Mouse (Mus musculus) thymus, postnatal 25 days (tissue): Measurements from ENCODE around the gene Gm49322.

Experiments
- DNase-seq: peaks from one replicate; pipeline ENCODE4 v3.0.0; 2022

Gm49322 gene

DNA sequence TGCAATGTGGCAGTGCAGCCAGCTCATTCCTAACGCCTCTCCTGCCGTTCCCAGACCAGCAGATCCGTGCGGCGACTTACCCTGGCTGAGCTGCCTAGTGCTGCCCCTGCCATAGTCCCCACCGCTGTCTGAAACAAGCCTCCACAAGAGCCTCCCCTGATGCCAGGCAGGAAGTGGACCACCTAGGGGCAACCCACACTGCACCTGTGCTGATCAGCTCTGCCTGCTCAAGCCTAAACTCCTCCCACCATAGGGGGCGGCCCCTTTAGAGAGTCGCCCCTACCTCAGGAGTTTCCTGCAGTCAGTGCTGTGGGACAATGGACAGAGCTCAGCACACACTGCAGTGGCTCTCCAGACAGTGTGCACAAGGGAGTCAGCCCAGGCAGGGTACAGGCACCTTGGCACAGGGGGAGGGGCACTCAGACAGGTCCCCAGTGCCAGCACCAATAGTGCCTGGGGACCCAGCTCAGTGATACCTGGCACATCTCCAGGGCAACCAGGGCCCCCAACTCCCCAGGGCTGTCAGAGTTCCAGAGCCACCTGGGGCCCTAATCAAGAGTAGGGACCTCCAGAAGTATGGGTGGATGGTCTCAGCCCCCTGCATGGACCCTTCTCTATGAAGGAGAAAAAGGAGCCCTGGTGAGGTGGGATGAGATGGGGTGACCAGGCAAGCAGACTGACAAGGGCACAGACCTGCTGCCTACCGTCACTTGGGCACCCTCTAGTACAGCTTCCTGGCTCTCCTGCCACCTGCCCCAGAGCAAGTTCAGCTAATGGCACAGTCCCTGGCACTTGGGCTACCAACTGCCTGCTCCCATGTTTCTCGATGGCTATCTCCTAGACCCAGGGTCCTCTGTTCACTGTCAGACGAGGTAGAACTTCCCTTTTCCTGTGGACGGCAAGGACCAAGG lies 20.9 kb upstream of the Gm49322 start:
- DNase-seq, result peak; percentile 67

DNA sequence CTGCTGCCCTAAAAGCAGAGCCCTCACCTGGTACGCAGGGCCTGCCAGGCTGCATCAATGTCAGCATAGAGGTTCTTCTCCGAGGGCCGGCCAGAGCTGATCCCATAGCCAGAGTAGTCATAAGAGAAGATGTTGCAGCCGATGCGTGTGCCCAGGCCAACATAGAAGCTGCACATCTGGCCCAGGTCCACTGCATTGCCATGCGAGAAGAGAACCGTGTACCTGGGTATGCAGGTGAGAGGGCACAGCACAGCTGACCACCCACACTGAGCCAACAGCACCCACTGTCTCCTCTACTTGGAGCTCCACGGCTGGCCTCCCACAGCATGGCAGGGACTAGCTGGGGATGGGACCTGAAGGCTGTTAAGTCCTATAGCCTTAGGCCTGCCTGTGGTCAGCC lies 20.2 kb upstream of the Gm49322 start:
- DNase-seq, result no peak

DNA sequence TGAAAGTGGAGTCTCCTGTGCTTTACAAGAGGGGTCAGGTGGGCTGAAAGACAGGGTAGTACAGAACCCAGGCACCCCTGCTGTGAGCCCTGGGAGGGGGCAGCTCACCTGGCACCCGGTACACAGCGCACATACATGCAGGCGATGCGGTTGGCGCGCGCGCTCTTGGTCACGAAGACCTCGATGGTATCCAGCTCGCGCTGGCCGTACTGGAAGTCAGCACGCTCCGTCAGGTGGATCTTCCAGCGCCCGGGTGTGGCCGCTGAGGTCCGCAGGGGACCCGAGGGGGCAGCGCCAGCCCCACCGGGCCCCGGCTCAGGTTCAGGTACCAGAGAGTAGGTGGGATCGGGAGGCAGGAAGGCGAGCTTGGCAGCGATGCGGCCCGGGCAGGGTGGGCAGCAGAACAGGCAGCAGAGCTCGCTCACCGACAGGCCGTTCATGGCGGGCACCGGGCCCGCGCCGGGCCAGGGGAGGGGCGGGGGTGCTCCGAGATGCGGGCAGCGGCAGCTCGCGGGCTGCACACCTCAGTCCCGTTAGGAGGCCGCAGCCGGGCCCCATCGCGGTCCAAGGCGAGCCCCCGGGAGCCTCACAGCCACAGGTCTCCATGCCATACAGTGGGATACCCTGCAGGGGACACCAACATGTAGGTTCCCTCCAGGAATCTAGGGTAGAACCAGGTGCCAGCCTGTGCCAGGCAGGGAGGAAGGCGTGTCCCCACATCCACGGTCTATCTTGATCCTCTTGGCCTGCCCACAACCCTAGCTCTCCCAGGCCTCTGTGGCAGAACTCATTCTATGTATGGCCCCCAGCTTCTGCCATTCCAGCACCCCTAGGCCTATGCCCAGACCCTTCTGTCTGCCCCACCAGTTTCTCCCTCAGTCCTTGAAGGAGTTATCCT lies 19.2 kb upstream of the Gm49322 start:
- DNase-seq, result no peak

DNA sequence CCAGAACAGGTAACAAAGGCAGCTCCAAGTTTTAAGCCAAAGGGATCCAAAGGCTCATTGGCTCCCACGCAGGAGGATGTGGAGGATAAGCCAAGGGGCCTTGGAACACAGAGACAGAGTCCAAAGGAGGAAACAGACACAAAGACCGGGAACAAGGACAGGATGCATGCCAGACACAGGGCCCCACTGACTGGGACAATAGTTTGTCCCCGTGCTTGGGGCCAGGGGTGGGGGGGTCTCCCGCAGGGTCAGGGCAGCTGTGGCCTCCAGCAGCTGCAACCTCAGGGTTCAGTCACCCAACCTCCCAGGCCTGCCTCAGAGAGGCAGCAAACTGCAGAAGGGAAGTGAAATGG lies 18.5 kb upstream of the Gm49322 start:
- DNase-seq, result no peak

DNA sequence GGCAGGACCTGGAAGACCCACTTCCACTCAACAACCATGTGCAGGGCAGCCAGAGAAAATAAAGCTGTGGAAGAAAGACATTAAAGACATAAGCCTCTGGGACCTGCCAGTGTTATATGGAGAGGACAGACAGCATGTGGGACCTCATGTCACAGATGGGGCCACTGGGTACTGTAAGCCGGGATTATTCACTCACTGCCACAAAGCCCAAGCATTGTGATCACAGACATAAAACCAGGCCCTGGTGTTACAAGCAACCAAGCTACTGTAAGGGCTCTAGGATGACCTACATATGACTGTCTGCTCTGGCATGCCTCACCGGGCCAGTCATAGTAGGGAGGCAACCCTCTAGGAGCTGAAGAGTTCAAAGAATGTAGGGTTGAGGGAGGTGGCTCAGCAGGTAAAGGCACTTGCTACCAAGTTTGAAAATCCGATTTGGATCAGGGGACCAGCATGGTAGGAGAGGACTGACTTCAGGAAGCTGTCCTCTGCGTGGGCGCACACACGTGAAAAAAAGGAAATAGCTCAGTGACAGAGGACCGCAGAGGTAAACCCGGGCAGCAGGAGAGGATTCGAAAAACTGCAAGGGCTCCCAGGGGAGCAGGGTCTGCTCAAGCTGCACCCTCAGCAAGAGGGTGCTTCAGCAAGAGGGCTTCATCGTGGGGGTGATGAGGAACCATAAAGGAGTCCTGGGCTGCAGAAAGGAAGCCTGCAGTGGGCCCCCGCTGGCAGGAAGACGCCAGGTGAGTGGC lies 16.5 kb upstream of the Gm49322 start:
- peak; percentile 42 for DNase-seq

DNA sequence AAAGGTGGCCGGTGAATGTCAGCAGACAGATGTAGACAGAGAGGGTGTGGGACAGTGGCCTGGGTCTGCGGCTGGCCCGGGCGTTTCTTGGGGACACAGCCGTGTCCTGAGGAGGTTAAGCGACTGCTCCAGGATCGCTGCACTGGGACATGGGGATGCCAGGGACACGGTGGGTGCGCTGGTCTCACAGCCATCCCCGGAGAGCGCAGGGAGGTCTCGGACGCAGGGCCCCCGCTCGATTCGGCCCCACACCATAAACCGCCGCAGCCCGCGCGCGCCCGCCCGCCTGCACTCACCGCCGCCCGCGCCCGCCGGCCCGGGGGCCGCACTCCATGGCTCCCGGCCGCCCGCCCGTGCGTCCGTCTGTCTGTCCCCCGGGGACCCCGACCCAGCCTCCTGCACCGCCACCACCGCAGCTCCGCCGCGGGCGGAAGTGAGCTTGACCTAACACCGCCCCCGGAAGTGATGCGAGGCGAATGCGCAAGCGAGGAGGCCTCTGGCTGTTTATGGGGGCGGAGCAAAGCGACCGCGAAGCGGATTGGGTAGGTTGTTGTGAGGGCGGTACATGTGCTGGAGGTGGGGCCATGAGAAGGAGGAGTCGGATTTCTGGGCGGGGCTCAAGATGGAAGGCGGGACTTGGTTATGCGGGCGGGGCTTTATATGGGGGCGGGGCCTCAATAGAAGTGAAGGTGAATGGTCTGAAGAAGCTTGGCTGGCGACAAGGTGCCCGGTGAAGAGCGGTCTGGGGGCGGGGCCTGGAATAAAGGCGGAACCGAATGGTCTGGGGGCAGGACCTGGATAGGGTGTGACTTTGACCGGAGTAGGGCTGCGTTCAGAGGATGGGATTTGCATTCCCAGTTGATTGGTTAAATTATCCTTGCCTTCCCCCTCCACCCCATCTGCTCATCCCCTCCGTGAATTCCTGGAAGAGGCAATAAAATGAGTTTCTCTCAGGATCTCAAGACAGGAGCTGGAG lies 15.7 kb upstream of the Gm49322 start, which contains the start of gene Abhd17a:
TSS of gene Abhd17a (minus strand) at position 463 of the 976 bp plus-strand sequence.
- DNase-seq, result peak; percentile 93

DNA sequence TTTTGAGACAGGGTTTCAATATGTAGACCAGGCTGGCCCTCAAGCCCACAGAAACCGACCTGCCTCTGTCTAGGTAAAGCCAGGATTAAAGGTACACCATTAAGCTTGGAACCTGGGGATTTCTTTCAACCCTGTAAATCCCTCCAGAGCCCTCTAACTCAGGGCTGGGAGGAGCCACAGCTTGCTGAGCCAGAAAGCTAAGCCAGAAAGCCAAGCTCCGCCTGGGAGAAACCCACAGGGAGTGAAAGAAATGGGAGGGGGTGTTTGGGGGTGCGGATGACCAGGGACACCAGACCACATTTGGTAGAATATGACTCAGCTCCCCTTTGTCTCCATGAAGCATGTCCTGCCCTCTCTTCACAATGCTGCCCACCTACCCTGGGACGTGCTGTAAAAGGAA lies 9.5 kb upstream of the Gm49322 start:
- no peak for DNase-seq

DNA sequence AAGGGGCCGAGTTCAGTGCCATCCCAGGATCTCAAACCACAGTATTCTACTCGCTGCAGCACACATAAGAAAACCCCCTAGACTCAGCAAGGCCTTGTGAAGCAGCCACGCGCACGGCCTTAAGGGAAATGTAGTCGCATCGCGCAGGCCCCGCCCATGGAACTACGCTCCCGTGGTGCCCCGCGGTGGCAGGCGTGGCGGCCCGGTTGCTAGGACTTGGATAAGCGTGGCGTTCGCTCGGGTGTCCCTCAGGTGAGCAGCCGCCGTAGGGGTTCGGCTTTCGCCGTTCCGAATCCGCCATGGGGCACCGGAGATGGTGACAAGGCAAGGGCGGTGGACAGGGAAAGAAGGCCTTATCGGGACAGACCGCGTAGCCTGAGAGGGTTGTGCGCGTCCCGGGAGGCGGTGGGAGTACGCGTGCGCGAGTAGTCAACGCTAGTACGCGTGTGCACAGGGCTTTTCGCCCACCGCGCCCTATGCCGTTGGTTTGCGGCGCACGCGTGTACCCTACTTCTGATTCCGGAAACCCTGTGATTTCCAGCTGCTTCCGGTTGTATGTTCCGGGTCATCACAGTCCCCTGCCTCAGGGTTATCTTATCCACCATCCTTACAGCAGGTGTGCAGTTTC lies 3.0 kb upstream of the Gm49322 start, which contains the start of the genes Scamp4 and Adat3:
TSS of gene Scamp4 (plus strand) at position 175 of the 628 bp plus-strand sequence.
TSS of gene Adat3 (plus strand) at position 183 of the 628 bp plus-strand sequence.
- peak; percentile 96 for DNase-seq

DNA sequence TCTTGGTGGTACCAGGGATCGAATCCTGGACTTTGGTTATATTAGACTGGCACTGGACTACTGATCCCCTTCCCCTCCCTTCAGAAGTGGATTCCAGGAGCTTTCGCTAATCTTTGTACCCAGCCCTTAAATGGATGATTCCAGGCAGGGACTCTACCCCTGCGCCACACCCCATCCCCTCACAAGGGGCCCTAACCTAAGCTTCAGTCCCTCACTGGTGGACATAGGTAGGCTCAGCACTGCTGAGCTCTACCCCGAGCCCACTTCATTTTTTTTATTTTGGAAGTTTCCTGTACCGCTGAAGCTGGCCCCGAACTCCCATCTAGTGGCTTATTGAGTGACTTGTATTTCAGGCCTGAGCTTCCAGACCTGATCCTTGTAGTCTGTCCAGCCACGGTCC lies 2.5 kb upstream of the Gm49322 start:
- no peak for DNase-seq

DNA sequence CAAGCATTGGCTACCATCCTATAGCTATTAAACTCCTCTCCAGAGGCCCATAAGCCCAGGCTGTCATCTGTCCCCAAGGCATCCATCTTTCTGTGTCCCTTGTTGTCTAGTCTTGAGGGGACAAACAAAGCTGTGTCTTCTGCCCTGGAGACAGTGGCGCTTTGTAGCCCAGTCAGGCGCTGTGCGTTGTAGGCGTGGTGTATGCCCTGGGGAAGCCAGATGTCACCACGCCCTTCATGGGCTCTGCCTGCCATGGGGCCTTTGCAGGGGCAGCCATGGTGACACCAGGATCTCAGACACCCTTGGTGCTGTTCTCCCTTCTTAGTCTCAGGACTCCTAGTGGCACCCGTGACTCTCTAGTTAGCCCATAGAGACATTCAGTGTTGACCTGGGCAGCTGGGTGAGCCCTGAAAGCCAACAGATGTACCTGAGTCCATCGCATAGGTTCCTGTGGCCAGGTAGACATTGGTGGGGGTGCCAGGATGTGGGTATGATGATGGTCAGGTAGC lies 1.8 kb upstream of the Gm49322 start:
- no peak for DNase-seq

DNA sequence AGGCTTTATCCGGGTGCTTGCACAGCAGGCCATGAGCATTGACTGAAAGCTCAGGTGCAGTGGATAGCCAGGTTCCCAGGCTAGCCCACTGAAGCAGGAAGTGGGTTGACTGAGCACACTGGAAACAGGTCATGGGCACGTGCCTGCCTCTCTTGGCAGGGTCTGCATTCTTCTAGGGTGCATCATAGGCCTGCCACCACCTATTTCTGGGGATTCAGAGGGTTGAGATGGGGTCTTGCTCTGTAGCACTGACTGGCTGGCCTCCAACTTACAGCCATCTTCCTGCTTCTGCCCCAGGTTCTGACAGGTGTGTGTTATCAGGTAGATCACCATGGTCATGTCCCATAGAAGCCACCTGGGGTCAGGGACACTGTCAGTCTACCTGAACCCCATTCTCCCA lies 833 bp upstream of the Gm49322 start:
- no peak for DNase-seq

DNA sequence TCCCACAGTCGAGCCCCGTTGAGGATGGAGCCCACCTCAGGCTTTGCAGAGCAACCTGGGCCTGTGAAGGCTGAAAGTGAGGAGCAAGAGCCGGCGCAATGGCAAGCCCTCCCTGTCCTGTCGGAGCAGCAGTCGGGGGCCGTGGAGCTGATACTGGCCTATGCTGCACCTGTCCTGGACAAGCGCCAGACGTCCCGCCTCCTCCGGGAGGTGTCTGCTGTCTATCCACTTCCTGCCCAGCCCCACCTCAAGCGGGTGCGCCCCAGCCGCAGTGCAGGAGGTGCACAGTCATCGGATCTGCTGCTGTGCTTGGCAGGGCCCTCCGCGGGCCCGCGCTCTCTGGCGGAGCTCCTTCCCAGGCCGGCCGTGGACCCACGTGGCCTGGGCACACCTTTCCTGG lies 485 bp downstream of the Gm49322 start:
- DNase-seq, result peak; percentile 70

DNA sequence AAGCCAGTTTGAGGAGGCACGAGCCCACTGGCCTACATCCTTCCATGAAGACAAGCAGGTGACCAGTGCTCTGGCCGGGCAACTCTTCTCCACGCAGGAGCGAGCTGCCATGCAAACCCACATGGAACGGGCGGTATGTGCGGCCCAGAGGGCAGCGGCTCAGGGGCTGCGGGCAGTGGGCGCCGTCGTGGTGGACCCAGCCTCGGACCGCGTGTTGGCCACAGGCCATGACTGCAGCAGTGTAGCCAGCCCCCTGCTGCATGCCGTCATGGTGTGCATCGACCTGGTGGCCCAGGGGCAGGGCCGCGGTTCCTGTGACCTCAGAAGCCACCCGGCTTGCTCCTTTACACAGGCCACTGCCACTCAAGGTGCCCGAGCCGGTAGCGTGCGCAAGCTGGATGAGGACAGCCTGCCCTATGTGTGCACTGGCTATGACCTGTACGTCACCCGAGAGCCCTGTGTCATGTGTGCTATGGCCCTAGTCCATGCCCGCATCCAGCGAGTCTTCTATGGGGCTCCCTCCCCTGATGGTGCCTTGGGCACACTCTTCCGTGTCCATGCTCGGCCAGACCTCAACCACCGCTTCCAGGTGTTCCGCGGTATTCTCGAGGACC lies 1.0 kb downstream of the Gm49322 start:
- no peak for DNase-seq

DNA sequence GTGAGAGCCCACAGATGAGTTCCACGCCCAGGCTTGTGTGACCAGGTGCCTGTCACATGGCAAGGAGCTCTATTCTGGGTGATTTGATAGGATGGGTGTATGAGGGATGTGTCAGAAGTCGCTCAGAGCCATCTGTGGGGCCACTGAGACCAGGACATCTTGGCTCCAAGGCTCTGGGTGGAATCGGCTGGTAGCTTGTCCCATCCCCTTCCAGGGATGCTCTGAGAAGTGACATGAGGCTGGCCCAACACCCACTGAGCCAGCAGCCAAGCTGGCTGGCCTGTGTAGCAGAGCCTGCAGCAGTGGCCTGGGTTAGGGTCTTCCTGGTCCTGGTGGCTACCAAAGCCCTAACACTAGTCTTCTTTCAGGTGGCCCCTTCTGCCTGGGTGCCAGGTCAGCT lies 2.6 kb downstream of the Gm49322 start:
- no peak for DNase-seq

DNA sequence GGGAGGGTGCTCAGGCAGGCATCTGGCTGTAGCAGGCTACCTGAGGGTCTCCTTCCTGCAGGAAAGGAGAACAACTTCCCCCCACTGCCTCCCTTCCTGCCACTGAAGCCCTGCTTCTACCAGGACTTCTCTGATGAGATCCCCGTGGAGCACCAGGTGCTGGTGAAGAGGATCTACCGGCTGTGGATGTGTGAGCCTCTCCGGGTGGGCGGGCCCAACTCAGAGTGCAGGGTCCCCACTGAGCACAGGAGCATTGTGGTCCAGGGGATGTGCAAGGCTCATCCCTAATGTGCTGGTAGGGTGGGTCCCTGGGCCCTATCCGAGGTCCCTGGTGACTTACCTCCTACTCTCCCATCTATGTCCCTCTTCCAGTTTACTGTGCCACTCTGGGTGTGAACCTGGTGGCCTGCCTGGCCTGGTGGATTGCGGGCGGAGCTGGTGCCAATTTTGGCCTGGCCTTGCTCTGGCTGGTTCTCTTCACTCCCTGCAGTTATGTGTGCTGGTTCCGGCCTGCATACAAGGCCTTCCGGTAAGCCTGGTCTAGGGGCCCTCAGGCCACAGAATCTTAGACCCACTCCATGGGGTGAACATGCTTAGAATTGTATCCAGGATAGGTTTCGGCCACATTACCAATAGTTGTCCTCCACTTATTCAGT lies 3.6 kb downstream of the Gm49322 start:
- DNase-seq, result no peak

DNA sequence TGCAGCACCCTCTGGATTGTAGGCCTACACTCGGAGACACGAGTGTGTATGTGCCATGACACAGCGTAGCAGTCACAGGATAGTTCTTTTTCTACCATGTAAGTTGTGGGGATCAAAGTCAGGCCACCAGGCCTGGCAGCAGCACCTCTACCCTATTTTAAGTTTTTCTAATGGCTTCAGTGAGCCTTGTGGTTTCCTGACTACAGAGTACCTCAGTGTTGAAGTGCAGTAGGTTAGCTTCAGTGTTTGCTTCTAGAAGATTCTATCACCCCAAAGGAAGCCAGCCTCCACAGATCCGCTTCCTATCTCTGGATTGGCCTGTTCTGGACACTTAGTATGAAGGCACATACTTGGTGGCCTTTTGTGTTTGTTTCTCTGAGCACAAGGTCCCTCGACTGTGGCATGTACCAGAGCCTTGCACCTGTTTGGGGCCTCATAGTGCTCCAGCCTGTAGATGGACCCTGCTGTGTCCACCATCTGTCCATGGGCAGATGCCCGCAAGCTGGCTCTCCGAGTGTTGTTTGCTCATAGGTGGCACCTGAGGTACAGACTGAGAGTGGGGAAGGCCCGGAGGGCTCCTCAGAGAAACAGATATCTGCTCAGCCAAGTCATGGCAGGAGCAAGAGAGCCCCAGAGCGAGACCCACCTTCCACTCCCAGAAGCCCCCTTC lies 4.4 kb downstream of the Gm49322 start:
- DNase-seq, result no peak

DNA sequence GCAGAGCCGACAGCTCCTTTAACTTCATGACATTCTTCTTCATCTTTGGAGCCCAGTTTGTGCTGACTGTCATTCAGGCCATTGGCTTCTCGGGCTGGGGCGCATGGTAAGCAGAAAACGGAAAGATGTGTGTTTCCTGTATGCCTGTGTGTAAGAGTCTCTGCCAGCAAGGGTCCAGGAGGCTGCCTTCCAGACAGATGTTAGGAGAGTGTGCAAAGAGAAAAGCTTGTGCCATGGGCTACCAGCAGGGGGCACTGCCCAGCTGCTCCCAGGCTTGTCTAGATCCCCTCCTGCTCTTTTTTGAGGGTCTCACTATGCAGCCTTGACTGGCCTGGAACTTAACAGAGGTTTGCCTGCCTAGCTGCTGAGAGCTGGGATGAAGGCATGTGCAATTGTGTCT lies 5.2 kb downstream of the Gm49322 start:
- DNase-seq, result peak; percentile 87

DNA sequence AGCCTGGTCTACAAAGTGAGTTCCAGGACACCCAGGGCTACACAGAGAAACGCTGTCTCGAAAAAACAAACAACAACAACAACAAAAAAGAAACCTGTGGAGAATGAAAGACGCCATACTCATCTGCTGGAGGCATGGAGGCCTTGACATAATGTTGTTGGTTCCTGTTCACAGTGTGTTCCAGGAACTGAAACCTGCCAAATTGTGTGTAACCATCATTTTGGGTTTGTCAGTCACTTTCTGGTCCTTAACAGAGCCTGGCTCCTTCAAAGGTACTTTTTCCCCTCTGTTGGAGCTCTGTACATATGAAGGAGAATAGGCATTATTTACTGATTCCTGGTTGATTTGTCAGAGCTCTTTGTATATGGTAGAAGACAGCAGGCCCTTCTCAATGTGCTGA lies 6.1 kb downstream of the Gm49322 start:
- DNase-seq, result no peak

DNA sequence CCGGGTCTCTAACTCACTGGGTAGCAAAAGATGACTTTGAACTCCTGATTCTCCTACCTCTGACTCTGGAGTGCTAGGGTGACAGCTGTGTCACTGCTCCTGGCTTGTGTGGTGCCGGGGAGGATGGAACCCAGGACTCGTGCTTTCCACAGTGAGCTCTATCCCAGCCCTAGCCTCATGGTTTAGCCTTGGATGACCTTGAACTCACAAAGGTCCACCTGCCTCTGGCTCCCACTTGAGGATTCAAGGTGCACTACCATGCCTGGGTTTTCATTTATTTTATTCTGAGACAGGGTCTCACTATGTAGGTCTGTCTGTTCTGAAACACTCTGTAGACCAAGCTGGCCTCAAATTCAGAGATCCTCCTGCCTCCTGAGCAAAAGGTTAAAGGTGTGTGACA lies 8.0 kb downstream of the Gm49322 start:
- no peak for DNase-seq
